Mouse (Mus musculus): ENCODE results near the gene Ppp4r1.

DNA sequence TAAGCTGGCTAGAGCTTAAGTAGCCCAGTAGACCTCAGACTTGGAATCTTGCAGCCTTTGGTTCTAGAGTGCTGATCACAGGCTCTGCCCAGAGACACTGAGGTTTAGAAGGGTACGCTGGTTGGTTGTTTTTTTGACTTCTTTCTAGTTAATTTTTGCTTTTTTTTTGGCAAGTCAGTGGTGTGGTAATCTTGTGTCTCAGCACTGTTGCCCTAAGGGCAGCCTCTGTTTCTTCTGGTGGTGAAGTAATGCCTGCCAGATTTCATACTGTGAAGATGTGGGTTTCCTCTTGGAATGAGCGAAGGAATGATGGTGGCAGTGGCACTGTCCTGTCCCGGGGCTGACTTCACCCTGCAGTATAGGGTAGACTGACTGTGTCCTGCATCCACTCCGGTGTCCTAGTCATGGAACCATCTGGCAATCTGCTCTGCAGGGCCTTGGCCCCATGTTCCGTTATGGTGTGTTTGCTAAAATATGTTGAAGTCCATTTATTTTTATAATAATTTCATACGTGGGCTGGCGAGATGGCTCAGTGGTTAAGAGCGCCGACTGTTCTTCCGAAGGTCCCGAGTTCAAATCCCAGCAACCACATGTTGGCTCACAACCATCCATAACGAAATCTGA lies 11.0 kb downstream of the Ppp4r1 start:
- TF ChIP-seq GATA1 (IDR thresholded peaks at IDR 0.05; ENCODE audit: borderline replicate concordance, low read length): no peak
- no peak for TF ChIP-seq FLI1 (IDR thresholded peaks at IDR 0.05; ENCODE audit: low read length)

Measured in megakaryocyte, embryonic 14.5 days (primary cell).